ENCODE assay signal across 9 mouse cellular contexts in genomic region chr5:22745529-22745884, GRCm38 (mm10). TPM values are rescaled to one million over a fixed set of nuclear protein-coding genes. Genes with fewer than 3 reads are reported as not detected.
DNase-seq lines count a peak whose midpoint lies in the region; ATAC-seq lines count a peak whose summit lies in the region.
"Had no signal": no experiment of that assay in that cellular context is flagged by ENCODE, and none has a peak within 500 bp of the region (broad histone marks: within the 10 kb centered on the region; RNA-seq: fewer than 3 reads in every experiment).

No protein-coding gene starts in this region.

- H3K4me1 ChIP-seq in kidney, embryonic 14.5 days (ENCODE audit: control insufficient read depth, insufficient read depth, low read length), result peaks cover 4% of the 10 kb centered on the region; the same call in 1 of the 2 replicates
- no peaks in the 10 kb centered on the region for H3K4me1 ChIP-seq in embryonic facial prominence, embryonic 14.5 days (ENCODE audit: control insufficient read depth, insufficient read depth, low read length)
- H3K4me1 ChIP-seq in intestine, embryonic 14.5 days (replicated peaks; ENCODE audit: control insufficient read depth, insufficient read depth, low read length), result 0 out of 2 replicates have a peak, but pooled peaks cover 5% of the 10 kb centered on the region
- H3K4me1 ChIP-seq in neural tube, embryonic 12.5 days, result peaks cover 6% of the 10 kb centered on the region; the same call in 1 of the 2 replicates

- no peak overlapping the region for H3K27ac ChIP-seq in kidney, embryonic 14.5 days (ENCODE audit: low read depth, low read length)
- no peak overlapping the region for H3K27ac ChIP-seq in embryonic facial prominence, embryonic 14.5 days (replicated peaks; ENCODE audit: low read depth, low read length)
- no peak overlapping the region for H3K27ac ChIP-seq in intestine, embryonic 14.5 days (ENCODE audit: low read depth)
- no peak overlapping the region for H3K27ac ChIP-seq in neural tube, embryonic 12.5 days
- H3K27ac ChIP-seq: macrophage had no signal

- peak; percentile 25; the same call in 1 of the 2 replicates for ATAC-seq in kidney, embryonic 14.5 days (ENCODE audit: low FRiP score, low TSS enrichment)
- ATAC-seq in embryonic facial prominence, embryonic 14.5 days (ENCODE audit: low read depth), result 0 out of 2 replicates have a peak, but pooled peaks have one; percentile 12
- ATAC-seq in intestine, embryonic 14.5 days (replicated peaks; ENCODE audit: low FRiP score, low TSS enrichment, low read depth), result 0 out of 2 replicates have a peak, but pooled peaks have one; percentile 7
- ATAC-seq in neural tube, embryonic 12.5 days (ENCODE audit: low FRiP score, low read depth), result no peak

- 2% methylated on average over 10 of the region's 10 CpGs for WGBS in kidney, embryonic 14.5 days
- 2% methylated on average over 10 of the region's 10 CpGs for WGBS in embryonic facial prominence, embryonic 14.5 days
- WGBS in intestine, embryonic 14.5 days, result 2% methylated on average over 10 of the region's 10 CpGs
- WGBS in neural tube, embryonic 12.5 days, result 3% methylated on average over 10 of the region's 10 CpGs

- peaks cover 33% of the 10 kb centered on the region for H3K27me3 ChIP-seq in kidney, embryonic 14.5 days (ENCODE audit: control insufficient read depth, insufficient read depth, low read length)
- H3K27me3 ChIP-seq in embryonic facial prominence, embryonic 14.5 days (replicated peaks; ENCODE audit: control insufficient read depth, insufficient read depth, low read length), result peaks cover 54% of the 10 kb centered on the region
- peaks cover 43% of the 10 kb centered on the region for H3K27me3 ChIP-seq in intestine, embryonic 14.5 days (replicated peaks; ENCODE audit: control insufficient read depth, insufficient read depth, low read length)
- H3K27me3 ChIP-seq in neural tube, embryonic 12.5 days (replicated peaks), result peaks cover 12% of the 10 kb centered on the region; the same call in 1 of the 2 replicates

- DNase-seq in kidney, postnatal 4 days, result no peak
- DNase-seq in embryonic facial prominence, embryonic 14.5 days (ENCODE audit: low spot score), result no peak
- no peak for DNase-seq in intestine, embryonic 14.5 days (ENCODE audit: low spot score)
- DNase-seq in adrenal gland, postnatal 36 days, result no peak
- DNase-seq in right cerebral cortex, postnatal 10 days (ENCODE audit: low spot score in 2 of 2), result no peak
- no peak for DNase-seq in lung, postnatal 4 days

- peak overlapping the region; percentile 87 for H3K4me2 ChIP-seq in kidney, embryonic 14.5 days (replicated peaks; ENCODE audit: low read depth, low read length)
- H3K4me2 ChIP-seq in embryonic facial prominence, embryonic 14.5 days (ENCODE audit: low read depth, low read length), result peak overlapping the region; percentile 95
- H3K4me2 ChIP-seq in intestine, embryonic 14.5 days (ENCODE audit: low read length), result peak overlapping the region; percentile 94
- peak overlapping the region; percentile 94 for H3K4me2 ChIP-seq in neural tube, embryonic 12.5 days (replicated peaks)

- no peaks in the 10 kb centered on the region for H3K36me3 ChIP-seq in kidney, embryonic 14.5 days (ENCODE audit: control insufficient read depth, insufficient read depth, low read length)
- no peaks in the 10 kb centered on the region for H3K36me3 ChIP-seq in embryonic facial prominence, embryonic 14.5 days (ENCODE audit: control insufficient read depth, insufficient read depth, low read length)
- no peaks in the 10 kb centered on the region for H3K36me3 ChIP-seq in intestine, embryonic 14.5 days (ENCODE audit: control insufficient read depth, insufficient read depth, low read length)
- H3K36me3 ChIP-seq in neural tube, embryonic 12.5 days, result no peaks in the 10 kb centered on the region

- H3K9me3 ChIP-seq in kidney, embryonic 14.5 days (ENCODE audit: control insufficient read depth, low read length), result no peaks in the 10 kb centered on the region
- H3K9me3 ChIP-seq in embryonic facial prominence, embryonic 14.5 days (ENCODE audit: control insufficient read depth, low read length), result no peaks in the 10 kb centered on the region
- no peaks in the 10 kb centered on the region for H3K9me3 ChIP-seq in intestine, embryonic 14.5 days (ENCODE audit: control insufficient read depth, low read length)
- no peaks in the 10 kb centered on the region for H3K9me3 ChIP-seq in neural tube, embryonic 12.5 days

- peak overlapping the region; percentile 49; the same call in 1 of the 2 replicates for H3K9ac ChIP-seq in kidney, embryonic 14.5 days (ENCODE audit: low read depth, low read length)
- peak overlapping the region; percentile 54 for H3K9ac ChIP-seq in embryonic facial prominence, embryonic 14.5 days (ENCODE audit: low read depth, low read length)
- H3K9ac ChIP-seq in intestine, embryonic 14.5 days (ENCODE audit: low read length), result no peak overlapping the region
- peak overlapping the region; percentile 58 for H3K9ac ChIP-seq in neural tube, embryonic 12.5 days

- peak overlapping the region; percentile 53 for H3K4me3 ChIP-seq in kidney, embryonic 14.5 days (ENCODE audit: low read length)
- peak overlapping the region; percentile 56 for H3K4me3 ChIP-seq in embryonic facial prominence, embryonic 14.5 days (ENCODE audit: low read depth, low read length)
- H3K4me3 ChIP-seq in intestine, embryonic 14.5 days (ENCODE audit: low read depth, low read length), result peak overlapping the region; percentile 49
- H3K4me3 ChIP-seq in neural tube, embryonic 12.5 days, result peak overlapping the region; percentile 50

RNA-seq across cellular contexts. Expression of gene Lhfpl3, which starts 0.4 kb away (rescaled TPM):
- polyA plus RNA-seq in kidney, embryonic 14.5 days (2014; fragmentation: Nextera tagmentation; extraction: Ambion mirVana), result 0.19 and 0.24 TPM in 2 replicates
- polyA plus RNA-seq in embryonic facial prominence, embryonic 14.5 days (2014; fragmentation: Nextera tagmentation; extraction: Ambion mirVana), result 0.97 and 1.3 TPM in 2 replicates
- 0.09 and 0.14 TPM in 2 replicates for polyA plus RNA-seq in intestine, embryonic 14.5 days (2014; fragmentation: Nextera tagmentation; extraction: Ambion mirVana)
- 1.7 and 1.8 TPM in 2 replicates for polyA plus RNA-seq in neural tube, embryonic 12.5 days (2016; fragmentation: Nextera tagmentation; extraction: Ambion mirVana)
- 1 to 10 TPM in 1 of 2 experiments, under 1 TPM in 1; 0.89 to 1.1 TPM for total RNA-seq in adrenal gland, postnatal 36 days (2021)
- polyA plus RNA-seq: macrophage had no signal
